In genomic region chr1:177258034-177258342, GRCm38 (mm10) we compare ENCODE assay signal across 8 mouse cellular contexts. TPM values are rescaled to one million over a fixed set of nuclear protein-coding genes. Genes with fewer than 3 reads are reported as not detected.
DNase-seq lines count a peak whose midpoint lies in the region; ATAC-seq and TF ChIP-seq lines count a peak whose summit lies in the region.

Gene Akt3 (minus strand): TSS chr1:177258203.

- TF ChIP-seq CTCF in bone marrow, adult 2 months (IDR thresholded peaks at IDR 0.05; ENCODE audit: control insufficient read depth, insufficient read depth, low read length) = no peak
- no peak for TF ChIP-seq CTCF in intestine, postnatal 0 days (IDR thresholded peaks at IDR 0.05; ENCODE audit: low read depth)

- no CpG with 5 or more reads among the region's 32 CpGs for WGBS in lung, embryonic 15.5 days
- 2% methylated on average over 9 of the region's 32 CpGs for WGBS in bone marrow, adult 2 months
- no CpG with 5 or more reads among the region's 32 CpGs for WGBS in intestine, postnatal 0 days

- peak within 1 kb of the TSS; percentile 90 for H3K4me2 ChIP-seq in lung, embryonic 15.5 days
- H3K4me2 ChIP-seq in intestine, postnatal 0 days (replicated peaks; ENCODE audit: low read depth) = peak within 1 kb of the TSS; percentile 93

- no peak for TF ChIP-seq POLR2A in bone marrow, adult 2 months (IDR thresholded peaks at IDR 0.05; ENCODE audit: borderline replicate concordance, control insufficient read depth, low read depth, low read length)

- peak within 1 kb of the TSS; percentile 97 for H3K27ac ChIP-seq in lung, embryonic 15.5 days
- peak within 1 kb of the TSS; percentile 97 for H3K27ac ChIP-seq in bone marrow, adult 2 months (ENCODE audit: control insufficient read depth, insufficient read depth, low read depth, low read length, poor library complexity)
- H3K27ac ChIP-seq in intestine, postnatal 0 days (ENCODE audit: low read depth, low read length) = peak within 1 kb of the TSS; percentile 84

- DNase-seq in lung, postnatal 4 days = no peak
- no peak for DNase-seq in gastrocnemius, postnatal 25 days
- DNase-seq in urinary bladder, postnatal 4 days (ENCODE audit: low spot score in 2 of 2) = no peak

- ATAC-seq in lung, embryonic 15.5 days (ENCODE audit: borderline replicate concordance, extremely low read depth, low FRiP score, low TSS enrichment) = peak; percentile 62
- ATAC-seq in intestine, postnatal 0 days = peak; percentile 24; the same call in 1 of the 2 replicates
- no peak for ATAC-seq in megakaryocyte, adult 5-6 weeks (ENCODE audit: poor library complexity, severe bottlenecking)
- ATAC-seq in activated CD4-positive, CD25-positive, alpha-beta regulatory T cell, adult 4 months = no peak

- no peaks in the 10 kb centered on the region for H3K9me3 ChIP-seq in lung, embryonic 15.5 days
- no peaks in the 10 kb centered on the region for H3K9me3 ChIP-seq in intestine, postnatal 0 days (ENCODE audit: control insufficient read depth)

- H3K4me1 ChIP-seq in lung, embryonic 15.5 days = 0 out of 2 replicates have a peak, but pooled peaks cover 3% of the 10 kb centered on the region
- H3K4me1 ChIP-seq in bone marrow, adult 2 months (ENCODE audit: control insufficient read depth, insufficient read depth, low read length) = peaks cover 7% of the 10 kb centered on the region
- no peaks in the 10 kb centered on the region for H3K4me1 ChIP-seq in intestine, postnatal 0 days (replicated peaks; ENCODE audit: control insufficient read depth, insufficient read depth, low read length)

- peak within 1 kb of the TSS; percentile 76 for H3K9ac ChIP-seq in lung, embryonic 15.5 days
- H3K9ac ChIP-seq in intestine, postnatal 0 days (ENCODE audit: low read depth, low read length) = peak within 1 kb of the TSS; percentile 79

- peak within 1 kb of the TSS; percentile 95 for H3K4me3 ChIP-seq in lung, embryonic 15.5 days
- H3K4me3 ChIP-seq in bone marrow, adult 2 months (replicated peaks; ENCODE audit: control insufficient read depth, low read depth, low read length) = peak within 1 kb of the TSS; percentile 72
- peak within 1 kb of the TSS; percentile 82 for H3K4me3 ChIP-seq in intestine, postnatal 0 days (ENCODE audit: low read depth, low read length)

- H3K27me3 ChIP-seq in lung, embryonic 15.5 days = no peaks in the 10 kb centered on the region
- H3K27me3 ChIP-seq in intestine, postnatal 0 days (replicated peaks; ENCODE audit: control insufficient read depth, insufficient read depth, low read length) = peaks cover 13% of the 10 kb centered on the region

- H3K36me3 ChIP-seq in lung, embryonic 15.5 days = no peaks in the 10 kb centered on the region
- no peaks in the 10 kb centered on the region for H3K36me3 ChIP-seq in intestine, postnatal 0 days (ENCODE audit: control insufficient read depth, insufficient read depth)

RNA-seq across cellular contexts. Expression of gene Akt3, which starts in this region (rescaled TPM):
- polyA plus RNA-seq in lung, embryonic 15.5 days (2015; fragmentation: Nextera tagmentation; extraction: Ambion mirVana) = 4.6 and 5.3 TPM in 2 replicates
- 8.2 and 20.2 TPM in 2 replicates for polyA plus RNA-seq in bone marrow, adult 2 months (2011; ENCODE audit: insufficient read depth, insufficient read length, low replicate concordance, missing spikeins)
- 10 to 100 TPM; 10.4 to 14.0 TPM for total RNA-seq in gastrocnemius, postnatal 25 days (2021)
- 1.7 and 2.2 TPM in 2 replicates for polyA plus RNA-seq in intestine, postnatal 0 days (2015; fragmentation: Nextera tagmentation; extraction: Ambion mirVana)
- 45.9 and 50.8 TPM in 2 replicates for total RNA-seq in megakaryocyte, adult 5-6 weeks (2015)
- total RNA-seq in megakaryocyte, adult 5-6 weeks (2017) = 64.8 and 73.1 TPM in 2 replicates
- 1 to 10 TPM; 4.2 to 4.8 TPM for polyA plus RNA-seq in activated CD4-positive, CD25-positive, alpha-beta regulatory T cell, adult 4 months (2017; shearing (Covaris generic))

Comparison
In these comparisons a context has a peak if more than half of its experiments do, and no peak if none do; other contexts are left out.
1. ATAC-seq: peak in lung, embryonic 15.5 days (single experiment) and intestine, postnatal 0 days (single experiment); none in megakaryocyte, adult 5-6 weeks (single experiment) and activated CD4-positive, CD25-positive, alpha-beta regulatory T cell, adult 4 months (single experiment).
2. Peak in every context shown above with its lines, with median percentiles within 50 percentile points of each other: H3K27ac ChIP-seq and H3K4me3 ChIP-seq.